Comparison of ENCODE assay signal across 9 mouse cellular contexts in genomic region chr10:128378462-128378861, GRCm38 (mm10). TPM values are rescaled to one million over a fixed set of nuclear protein-coding genes. Genes with fewer than 3 reads are reported as not detected.
A peak's percentile ranks its signal among the peaks of the same experiment; 100 is the strongest.
DNase-seq lines count a peak whose midpoint lies in the region; ATAC-seq and TF ChIP-seq lines count a peak whose summit lies in the region.
"Had no signal": no experiment of that assay in that cellular context is flagged by ENCODE, and none has a peak within 500 bp of the region (broad histone marks: within the 10 kb centered on the region; RNA-seq: fewer than 3 reads in every experiment).

No protein-coding gene starts in this region.

- no peak for TF ChIP-seq POLR2A in CH12.LX (IDR thresholded peaks at IDR 0.05; ENCODE audit: low read depth, low read length)

- peak overlapping the region; percentile 83 to 89 (median 84) for H3K4me3 ChIP-seq in CH12.LX (replicated peaks in 1 of 3; ENCODE audit: low read depth in 2 of 3, low read length in 2 of 3, poor library complexity in 1 of 3)
- peak overlapping the region; percentile 97 for H3K4me3 ChIP-seq in forebrain, embryonic 13.5 days
- peak overlapping the region; percentile 87; the same call in 1 of the 2 replicates for H3K4me3 ChIP-seq in liver, embryonic 13.5 days (replicated peaks)

- H3K9me3 ChIP-seq in CH12.LX (replicated peaks; ENCODE audit: low read length): no peaks in the 10 kb centered on the region
- no peaks in the 10 kb centered on the region for H3K9me3 ChIP-seq in forebrain, embryonic 13.5 days (replicated peaks)
- H3K9me3 ChIP-seq in liver, embryonic 13.5 days (replicated peaks): no peaks in the 10 kb centered on the region

- TF ChIP-seq RAD21 in CH12.LX (IDR thresholded peaks at IDR 0.05; ENCODE audit: low read depth, low read length): no peak

- TF ChIP-seq CTCF in CH12.LX (conservative IDR thresholded peaks at IDR 0.05 in 1 of 2, IDR thresholded peaks at IDR 0.05 in 1 of 2; ENCODE audit: low read depth in 2 of 2, low read length in 2 of 2): no peak

- dilution Hi-C loops in CH12.LX (cut with MboI; ENCODE audit: extremely low pct_ligation_motif_present, extremely low pct_unique_long_range_greater_than_20kb, low sequenced_read_pairs): no loop called here

- H3K4me2 ChIP-seq in CH12.LX (ENCODE audit: insufficient read depth, low read depth, poor library complexity, severe bottlenecking): peak overlapping the region; percentile 86; the same call in 1 of the 2 replicates
- peak overlapping the region; percentile 75 for H3K4me2 ChIP-seq in forebrain, embryonic 13.5 days
- peak overlapping the region; percentile 97 for H3K4me2 ChIP-seq in liver, embryonic 13.5 days

- in situ Hi-C loops in CH12.LX (cut with MboI; ENCODE audit: low pct_ligation_motif_present, low pct_unique_long_range_greater_than_20kb, low sequenced_read_pairs): no loop called here

- no peaks in the 10 kb centered on the region for H3K27me3 ChIP-seq in CH12.LX (replicated peaks)
- no peaks in the 10 kb centered on the region for H3K27me3 ChIP-seq in forebrain, embryonic 13.5 days
- H3K27me3 ChIP-seq in liver, embryonic 13.5 days: no peaks in the 10 kb centered on the region

- peak overlapping the region; percentile 97 for H3K9ac ChIP-seq in CH12.LX (ENCODE audit: insufficient read depth, low read depth)
- peak overlapping the region; percentile 99 for H3K9ac ChIP-seq in forebrain, embryonic 13.5 days
- H3K9ac ChIP-seq in liver, embryonic 13.5 days: peak overlapping the region; percentile 94; the same call in 1 of the 2 replicates

- H3K27ac ChIP-seq in CH12.LX (ENCODE audit: insufficient read depth, low read depth): 0 out of 2 replicates have a peak overlapping the region, but pooled peaks have one; percentile 8
- no peak overlapping the region for H3K27ac ChIP-seq in forebrain, embryonic 13.5 days
- no peak overlapping the region for H3K27ac ChIP-seq in liver, embryonic 13.5 days

- DNase-seq in heart, adult 11 months: peak; percentile 87
- DNase-seq in heart, adult 8-10 months (ENCODE audit: low spot score): no peak
- DNase-seq in CH12.LX (ENCODE audit: extremely low read depth): no peak
- no peak for DNase-seq in liver, embryonic 13.5 days
- no peak for DNase-seq in c-Kit-positive CD71-positive TER-119-positive erythroid progenitor cells, embryonic 14.5 days (ENCODE audit: low spot score)
- no peak for DNase-seq in embryo, embryonic 10.5 days (ENCODE audit: low spot score)
- DNase-seq in embryo, embryonic 9.5 days (ENCODE audit: extremely low spot score): no peak

- peaks cover 14 to 31% of the 10 kb centered on the region in 2 experiments for H3K4me1 ChIP-seq in CH12.LX (ENCODE audit: control insufficient read depth in 1 of 2, insufficient read depth in 2 of 2)
- peaks cover 27% of the 10 kb centered on the region for H3K4me1 ChIP-seq in forebrain, embryonic 13.5 days
- peaks cover 38% of the 10 kb centered on the region for H3K4me1 ChIP-seq in liver, embryonic 13.5 days (replicated peaks)

- H3K36me3 ChIP-seq in CH12.LX (replicated peaks in 1 of 2; ENCODE audit: control insufficient read depth in 1 of 2, insufficient read depth in 1 of 2, low read length in 1 of 2): peaks cover 37 to 51% of the 10 kb centered on the region in 2 experiments
- peaks cover 50% of the 10 kb centered on the region for H3K36me3 ChIP-seq in forebrain, embryonic 13.5 days (ENCODE audit: poor library complexity, severe bottlenecking)
- peaks cover 50% of the 10 kb centered on the region for H3K36me3 ChIP-seq in liver, embryonic 13.5 days

- H3K79me2 ChIP-seq in CH12.LX (replicated peaks; ENCODE audit: control insufficient read depth, extremely low read depth, insufficient read depth, poor library complexity, severe bottlenecking): peaks cover 25% of the 10 kb centered on the region

- WGBS in forebrain, embryonic 13.5 days: 70% methylated on average over 3 of the region's 3 CpGs
- 67% methylated on average over 3 of the region's 3 CpGs for WGBS in liver, embryonic 13.5 days (ENCODE audit: insufficient replicate concordance)

- ATAC-seq in forebrain, embryonic 13.5 days: no peak
- no peak for ATAC-seq in liver, embryonic 13.5 days (ENCODE audit: low read depth)

- TF ChIP-seq EP300 in CH12.LX (IDR thresholded peaks at IDR 0.05; ENCODE audit: low read length): no peak

TF ChIP-seq in CH12.LX, 34 proteins besides CTCF, POLR2A, EP300 and RAD21:
- TF ChIP-seq ELF1 (IDR thresholded peaks at IDR 0.05; ENCODE audit: low read depth, low read length) (no peak), MXI1 (IDR thresholded peaks at IDR 0.05; ENCODE audit: low read depth, low read length) (no peak), MEF2A (IDR thresholded peaks at IDR 0.05; ENCODE audit: borderline replicate concordance, low read depth, low read length) (no peak), MAFK (IDR thresholded peaks at IDR 0.05; ENCODE audit: insufficient replicate concordance, low read length) (no peak), ZMIZ1 (IDR thresholded peaks at IDR 0.05; ENCODE audit: low read depth, low read length) (no peak), SMC3 (IDR thresholded peaks at IDR 0.05; ENCODE audit: low read depth, low read length) (no peak), POLR2AphosphoS2 (IDR thresholded peaks at IDR 0.05; ENCODE audit: low read depth, low read length) (no peak), CHD1 (IDR thresholded peaks at IDR 0.05; ENCODE audit: low read depth, low read length) (no peak), BHLHE40 (IDR thresholded peaks at IDR 0.05; ENCODE audit: low read depth, low read length) (no peak), ZNF384 (IDR thresholded peaks at IDR 0.05; ENCODE audit: low read depth, low read length) (no peak), SIN3A (IDR thresholded peaks at IDR 0.05; ENCODE audit: low read length) (no peak), RCOR1 (conservative IDR thresholded peaks at IDR 0.05; ENCODE audit: low read depth, low read length) (no peak), UBTF (IDR thresholded peaks at IDR 0.05; ENCODE audit: low read depth, low read length) (no peak), GABPA (IDR thresholded peaks at IDR 0.05; ENCODE audit: insufficient replicate concordance, low read depth, low read length) (no peak)

RNA-seq across cellular contexts. Expression of gene Ankrd52, which starts 1.5 kb away (rescaled TPM):
- total RNA-seq in heart, adult 8-10 months (2022): 10 to 100 TPM; 39.8 to 45.9 (median 44.0) TPM
- total RNA-seq in CH12.LX (2012; rRNA removed): 15.3 and 15.8 TPM in 2 replicates
- 3.5 and 4.3 TPM in 2 replicates for total RNA-seq in CH12.LX (2014; rRNA removed)
- polyA plus RNA-seq in CH12.LX (2012; ENCODE audit: insufficient read length, low read depth): 45.9 and 51.0 TPM in 2 replicates
- 12.0 and 14.6 TPM in 2 replicates for polyA plus RNA-seq in forebrain, embryonic 13.5 days (2015; fragmentation: Nextera tagmentation; extraction: Ambion mirVana)
- polyA plus RNA-seq in liver, embryonic 13.5 days (2015; fragmentation: Nextera tagmentation; extraction: Ambion mirVana): 5.0 and 5.1 TPM in 2 replicates

RNA-seq across cellular contexts. Expression of gene Coq10a, which starts 9.7 kb away (rescaled TPM):
- total RNA-seq in heart, adult 8-10 months (2022): 100 to 1,000 TPM; 365 to 443 (median 423) TPM
- total RNA-seq in CH12.LX (2012; rRNA removed): 8.4 and 11.1 TPM in 2 replicates
- 5.7 and 7.7 TPM in 2 replicates for total RNA-seq in CH12.LX (2014; rRNA removed)
- polyA plus RNA-seq in CH12.LX (2012; ENCODE audit: insufficient read length, low read depth): 8.6 and 12.1 TPM in 2 replicates
- polyA plus RNA-seq in forebrain, embryonic 13.5 days (2015; fragmentation: Nextera tagmentation; extraction: Ambion mirVana): 16.4 and 22.8 TPM in 2 replicates
- 4.6 and 4.8 TPM in 2 replicates for polyA plus RNA-seq in liver, embryonic 13.5 days (2015; fragmentation: Nextera tagmentation; extraction: Ambion mirVana)

RNA-seq across cellular contexts. Expression of gene Slc39a5, which starts 22.6 kb away (rescaled TPM):
- not detected for total RNA-seq in heart, adult 8-10 months (2022)
- total RNA-seq in CH12.LX (2012; rRNA removed) (0.21 TPM in 1 of 2 replicates, not detected in the other), CH12.LX (2014; rRNA removed) (not detected in 2 replicates)
- 0.11 TPM in 1 of 2 replicates, not detected in the other for polyA plus RNA-seq in CH12.LX (2012; ENCODE audit: insufficient read length, low read depth)
- polyA plus RNA-seq in forebrain, embryonic 13.5 days (2015; fragmentation: Nextera tagmentation; extraction: Ambion mirVana): 0.18 TPM in 1 of 2 replicates, not detected in the other
- 30.5 and 32.8 TPM in 2 replicates for polyA plus RNA-seq in liver, embryonic 13.5 days (2015; fragmentation: Nextera tagmentation; extraction: Ambion mirVana)
- total RNA-seq: granulocyte monocyte progenitor cell, adult 5-6 weeks had no signal

RNA-seq across cellular contexts. Expression of gene Nabp2, which starts 32.8 kb away (rescaled TPM):
- 10 to 100 TPM; 44.8 to 50.8 (median 45.2) TPM for total RNA-seq in heart, adult 8-10 months (2022)
- total RNA-seq in CH12.LX (2012; rRNA removed): 43.7 and 45.8 TPM in 2 replicates
- 40.3 and 46.9 TPM in 2 replicates for total RNA-seq in CH12.LX (2014; rRNA removed)
- 123 and 147 TPM in 2 replicates for polyA plus RNA-seq in CH12.LX (2012; ENCODE audit: insufficient read length, low read depth)
- polyA plus RNA-seq in forebrain, embryonic 13.5 days (2015; fragmentation: Nextera tagmentation; extraction: Ambion mirVana): 153 and 156 TPM in 2 replicates
- polyA plus RNA-seq in liver, embryonic 13.5 days (2015; fragmentation: Nextera tagmentation; extraction: Ambion mirVana): 57.3 and 64.4 TPM in 2 replicates

RNA-seq across cellular contexts. Expression of gene Rnf41, which starts 33.0 kb away (rescaled TPM):
- total RNA-seq in heart, adult 8-10 months (2022): 10 to 100 TPM; 16.2 to 17.6 (median 16.7) TPM
- total RNA-seq in CH12.LX (2012; rRNA removed) (19.9 and 20.1 TPM in 2 replicates), CH12.LX (2014; rRNA removed) (15.3 and 15.9 TPM in 2 replicates)
- polyA plus RNA-seq in CH12.LX (2012; ENCODE audit: insufficient read length, low read depth): 17.4 TPM in 2 replicates
- polyA plus RNA-seq in forebrain, embryonic 13.5 days (2015; fragmentation: Nextera tagmentation; extraction: Ambion mirVana): 76.4 and 83.9 TPM in 2 replicates
- 9.0 and 10.7 TPM in 2 replicates for polyA plus RNA-seq in liver, embryonic 13.5 days (2015; fragmentation: Nextera tagmentation; extraction: Ambion mirVana)

Comparison
In these comparisons a context has a peak if more than half of its experiments do, and no peak if none do; other contexts are left out.
1. RNA of gene Slc39a5, which starts 22.6 kb away (polyA plus RNA-seq): 30.5 to 32.8 TPM in liver, embryonic 13.5 days; 0.11 TPM in CH12.LX and 0.18 TPM in forebrain, embryonic 13.5 days; every median in the first group is over 10 times any median in the second.
2. Peak in every context shown above with its lines, with median percentiles within 50 percentile points of each other: H3K4me2 ChIP-seq, H3K4me3 ChIP-seq and H3K9ac ChIP-seq.